Mouse (Mus musculus) layer of hippocampus, adult 11-12 months (tissue): Measurements from ENCODE around the gene 2210011C24Rik.
"Not testable (repeated sequence)": the region's sequence is repeated elsewhere in the genome, so short reads cannot be mapped to it uniquely, and the experiment has no call there.

ENCODE experiments used
- DNase-seq: peaks from one replicate; pipeline ENCODE4 v3.0.0; 2022; ENCODE audit warnings: low spot score

2210011C24Rik gene

GRCm38 (mm10) chr8:83992488-83992887 lies 19.5 kb downstream of the 2210011C24Rik start:
- DNase-seq: no peak

DNA sequence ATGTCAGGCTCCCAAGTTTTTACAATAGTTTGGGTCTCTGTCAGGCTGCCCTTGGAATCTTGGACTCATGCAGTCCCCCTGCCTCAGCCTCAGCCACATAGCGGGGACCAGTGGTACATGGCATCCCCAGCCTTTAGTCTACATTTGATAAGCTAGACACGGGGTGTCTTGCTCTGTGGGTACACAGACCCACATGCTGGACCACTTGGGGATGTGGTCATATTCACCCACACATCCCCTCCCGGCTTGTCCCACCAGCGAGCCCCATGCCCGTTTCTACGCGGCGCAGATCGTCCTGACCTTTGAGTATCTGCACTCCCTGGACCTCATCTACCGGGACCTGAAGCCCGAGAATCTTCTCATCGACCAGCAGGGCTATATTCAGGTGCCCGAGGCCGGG lies 21.8 kb downstream of the 2210011C24Rik start:
- no peak for DNase-seq

DNA sequence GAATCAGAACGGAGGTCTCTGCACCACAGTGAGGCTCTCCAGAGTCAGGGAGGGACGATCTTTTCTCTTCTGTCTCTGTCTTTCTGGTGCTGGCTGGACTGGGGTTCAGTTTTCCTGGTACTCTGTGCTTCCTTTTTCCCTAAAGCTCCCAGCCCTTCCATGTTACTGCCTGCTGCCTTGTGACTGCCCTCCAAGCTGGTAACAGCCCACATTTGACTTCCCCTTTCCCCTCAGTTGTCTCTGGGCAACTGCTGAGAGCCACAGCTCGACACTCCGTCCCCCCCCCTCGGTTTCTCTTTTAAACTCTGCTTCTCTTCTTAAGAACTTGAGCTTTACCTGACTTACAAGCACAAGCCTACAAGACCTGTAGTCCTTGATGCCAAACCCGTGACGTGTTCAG lies 22.7 kb downstream of the 2210011C24Rik start:
- DNase-seq: no peak

DNA sequence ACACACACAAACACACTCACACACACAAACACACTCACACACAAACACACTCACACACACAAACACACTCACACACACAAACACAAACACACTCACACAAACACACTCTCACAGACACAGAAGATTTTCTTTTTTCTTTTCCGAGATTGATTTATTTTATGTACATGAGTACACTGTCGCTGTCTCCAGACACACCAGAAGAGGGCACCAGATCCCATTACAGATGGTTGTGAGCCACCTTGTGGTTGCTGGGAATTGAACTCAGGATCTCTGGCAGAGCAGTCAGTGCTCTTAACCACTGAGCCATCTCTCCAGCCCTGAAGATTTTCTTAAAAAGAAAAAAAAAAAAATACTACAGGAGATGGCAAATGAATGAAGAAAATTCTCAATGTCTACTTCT lies 28.7 kb downstream of the 2210011C24Rik start:
- not testable (repeated sequence) for DNase-seq

GRCm38 (mm10) chr8:83982449-83982848 lies 29.5 kb downstream of the 2210011C24Rik start:
- no peak for DNase-seq

DNA sequence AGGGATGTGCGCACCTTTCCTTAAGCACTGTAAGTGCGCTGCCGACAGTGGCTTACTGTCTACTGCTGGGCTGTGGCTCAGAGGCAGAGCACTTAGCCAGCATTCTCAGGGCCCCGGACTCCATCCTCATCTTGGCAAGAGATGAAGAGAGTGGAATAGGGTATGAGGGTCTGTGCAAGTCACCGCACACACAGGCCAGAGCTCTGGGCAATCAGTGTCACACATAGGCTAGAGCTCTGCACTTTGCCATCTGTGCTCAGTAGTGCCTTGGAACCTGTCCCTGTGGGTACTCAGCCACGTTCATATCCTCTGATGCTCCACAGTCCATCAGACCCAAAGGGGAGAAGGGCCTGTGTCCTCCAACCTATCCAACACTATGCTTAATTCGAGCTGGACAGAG lies 30.4 kb downstream of the 2210011C24Rik start:
- no peak for DNase-seq

- no peak for DNase-seq
These were observed 31.1 kb downstream of the 2210011C24Rik start for GRCm38 (mm10) chr8:83980845-83981244.

DNA sequence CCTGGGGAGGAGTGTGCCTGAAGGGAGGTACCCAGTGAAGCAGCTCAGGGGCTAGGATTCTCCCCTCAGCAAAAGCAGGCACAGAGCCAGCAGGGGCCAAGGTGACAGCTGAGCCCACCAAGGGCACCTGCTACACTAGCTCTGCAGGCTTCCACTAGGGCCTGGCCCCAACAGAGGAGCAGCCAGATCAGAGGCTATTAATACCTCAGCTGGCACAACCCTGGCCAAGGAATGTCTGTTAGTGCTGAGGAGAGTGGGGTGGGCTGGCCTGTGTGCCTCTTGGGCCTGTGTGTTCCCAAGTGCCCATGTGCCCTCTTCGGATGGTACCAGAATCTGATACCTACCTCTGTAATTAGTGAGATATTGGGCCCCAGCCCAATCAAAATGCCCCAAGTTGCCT lies 31.7 kb downstream of the 2210011C24Rik start:
- DNase-seq: no peak

DNA sequence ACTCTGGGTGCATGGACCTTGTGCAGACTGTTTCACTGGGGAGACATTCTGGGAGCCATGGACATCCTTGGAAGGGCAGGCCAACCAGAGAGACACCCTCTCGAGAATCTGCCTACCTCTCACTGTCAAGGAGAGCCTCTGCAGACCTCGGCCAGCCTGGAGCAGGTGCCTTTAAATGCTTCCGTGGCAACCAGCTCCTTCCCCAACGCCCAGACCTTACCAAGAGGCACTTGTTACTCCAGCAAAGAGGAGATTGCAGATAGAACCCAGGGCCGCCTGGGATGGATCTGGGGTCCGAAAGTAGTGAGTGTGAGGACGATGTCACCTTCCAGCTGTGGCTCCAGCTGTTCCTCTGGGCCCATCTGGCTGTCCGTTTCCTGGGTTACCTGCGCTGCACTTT lies 33.8 kb downstream of the 2210011C24Rik start:
- DNase-seq: no peak

DNA sequence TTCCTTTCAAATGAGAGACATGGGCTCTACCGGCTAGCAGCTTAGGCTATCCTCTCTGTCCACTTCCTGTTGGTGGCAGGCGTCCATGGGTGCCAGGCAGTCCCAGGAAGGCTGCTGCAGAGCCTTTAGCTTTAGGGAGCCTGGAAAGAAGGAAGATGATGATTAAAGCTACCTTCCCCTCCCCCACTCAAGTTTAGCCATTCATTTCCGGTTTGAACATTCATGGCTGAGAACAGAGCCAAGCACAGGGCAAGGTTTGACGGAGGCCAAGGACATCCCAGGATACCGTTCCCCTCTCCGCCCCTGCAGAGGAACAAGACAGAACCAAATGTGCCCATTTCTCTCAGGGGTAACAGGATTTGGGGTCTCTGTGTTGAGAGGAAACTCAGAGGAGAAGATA lies 34.3 kb downstream of the 2210011C24Rik start:
- DNase-seq: no peak

DNA sequence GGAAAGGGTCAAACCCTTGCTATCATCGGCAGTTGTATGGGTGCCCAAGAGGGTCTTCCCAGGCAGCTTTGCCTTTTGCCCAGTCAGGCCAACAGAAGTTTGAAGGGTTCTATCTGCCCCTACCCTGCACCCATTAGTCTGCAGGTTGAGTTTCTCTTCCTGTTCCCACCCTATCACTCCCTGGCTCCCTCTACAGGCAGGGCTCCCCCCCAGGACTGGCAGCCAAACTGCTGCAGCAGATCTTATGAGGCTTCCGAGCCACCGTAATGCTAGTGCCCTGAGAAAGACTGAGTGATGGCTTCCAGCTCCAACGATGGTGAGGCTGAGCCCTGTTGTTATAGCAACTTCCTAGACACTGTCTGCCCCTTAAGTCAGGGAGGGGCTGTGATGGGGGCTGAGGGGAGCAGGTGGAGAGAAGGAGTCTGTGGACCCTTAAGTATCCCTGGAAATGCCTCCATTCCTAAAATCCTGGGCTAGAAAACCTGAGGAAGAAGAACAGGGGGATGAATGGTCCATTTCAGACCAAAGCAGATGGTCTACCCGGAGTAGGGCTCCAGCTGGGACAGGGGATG lies 35.1 kb downstream of the 2210011C24Rik start:
- no peak for DNase-seq

- no peak for DNase-seq
These were observed 35.8 kb downstream of the 2210011C24Rik start for GRCm38 (mm10) chr8:83976101-83976630.

- DNase-seq: no peak
These were observed 37.5 kb downstream of the 2210011C24Rik start for GRCm38 (mm10) chr8:83974521-83974920.

- DNase-seq: no peak
These were observed 38.6 kb downstream of the 2210011C24Rik start for GRCm38 (mm10) chr8:83973161-83974031.

- DNase-seq: peak; percentile 99
These were observed 39.5 kb downstream of the 2210011C24Rik start, which contains the start of gene Prkaca for GRCm38 (mm10) chr8:83972150-83973120. TSS of gene Prkaca (plus strand) at chr8:83972993.

DNA sequence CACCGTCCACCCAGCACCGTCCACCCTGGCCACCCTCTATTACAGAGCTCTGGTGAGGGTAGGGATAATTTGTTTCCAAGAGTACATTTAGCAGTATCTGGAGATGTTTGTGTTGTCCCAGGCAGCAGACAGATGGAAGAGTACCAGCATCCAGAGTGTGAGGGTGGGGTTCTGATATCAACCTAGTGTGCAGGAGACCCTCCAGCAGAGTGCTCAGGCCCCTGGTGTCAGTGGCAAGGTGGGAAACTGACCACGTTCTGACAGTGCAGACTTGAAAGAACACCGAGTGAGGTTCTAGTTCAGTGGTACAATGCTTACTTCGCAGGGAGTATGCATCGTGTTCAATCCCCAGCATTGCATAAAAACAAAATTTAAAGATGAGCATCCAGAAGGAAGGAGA lies 40.3 kb downstream of the 2210011C24Rik start:
- DNase-seq: no peak

GRCm38 (mm10) chr8:83971121-83971520 lies 40.9 kb downstream of the 2210011C24Rik start:
- DNase-seq: no peak

- DNase-seq: no peak
These were observed 44.3 kb downstream of the 2210011C24Rik start for GRCm38 (mm10) chr8:83967701-83968100.

GRCm38 (mm10) chr8:83964015-83964765 lies 47.8 kb downstream of the 2210011C24Rik start:
- no peak for DNase-seq
